Mouse (Mus musculus) heart, embryonic 11.5 days (tissue): ENCODE results near the gene Ppp1r2. TPM values are rescaled to one million over a fixed set of nuclear protein-coding genes. Genes with fewer than 3 reads are reported as not detected.

Source experiments
- ATAC-seq: fragments of 200-750 bp; cut with Nextera tagmentation; replicated peaks from 2 replicates; pipeline ENCODE4 v1.8.0; 2017; ENCODE audit warnings: moderate library complexity; ENCODE audit not compliant: insufficient number of reproducible peaks, low FRiP score, low TSS enrichment
- H3K27ac ChIP-seq: fragments of 300-500 bp; sonication (generic); 2 replicates; pipeline ENCODE4 v1.5.1; 2014; ENCODE audit warnings: mild to moderate bottlenecking, low read depth, low read length
- H3K27me3 ChIP-seq: fragments of 300-500 bp; sonication (generic); 2 replicates; pipeline ENCODE4 v1.6.1; 2014; ENCODE audit warnings: mild to moderate bottlenecking, low read length, mixed read lengths; ENCODE audit not compliant: control insufficient read depth, insufficient read depth
- H3K36me3 ChIP-seq: fragments of 300-500 bp; sonication (generic); 2 replicates; pipeline ENCODE4 v1.6.1; 2014; ENCODE audit warnings: mild to moderate bottlenecking, low read length, moderate library complexity, mixed read lengths; ENCODE audit not compliant: control insufficient read depth, insufficient read depth
- H3K4me1 ChIP-seq: fragments of 300-500 bp; sonication (generic); 2 replicates; pipeline ENCODE4 v1.6.1; 2014; ENCODE audit warnings: low read length; ENCODE audit not compliant: control insufficient read depth, insufficient read depth
- H3K4me2 ChIP-seq: fragments of 300-500 bp; sonication (generic); 2 replicates; pipeline ENCODE4 v1.6.1; 2014; ENCODE audit warnings: mild to moderate bottlenecking, moderate library complexity
- H3K4me3 ChIP-seq: fragments of 300-500 bp; sonication (generic); 2 replicates; pipeline ENCODE4 v1.5.1; 2014; ENCODE audit warnings: low read depth, low read length
- H3K9ac ChIP-seq: fragments of 300-500 bp; sonication (generic); 2 replicates; pipeline ENCODE4 v1.6.1; 2014; ENCODE audit warnings: mild to moderate bottlenecking, low read depth, low read length, moderate library complexity
- H3K9me3 ChIP-seq: fragments of 300-500 bp; sonication (generic); replicated peaks from 2 replicates; pipeline ENCODE4 v1.6.1; 2016; ENCODE audit warnings: low read length; ENCODE audit not compliant: control insufficient read depth
- WGBS: fragments of 180-500 bp; shearing (Covaris S2); extraction: QIAGEN DNeasy Blood & Tissue Kit; methylation state at CpG from one replicate; pipeline ENCODE4 v1.1.7; 2014; ENCODE audit not compliant: insufficient replicate concordance; 5-methylcytosine and 5-hydroxymethylcytosine counted together
- polyA plus RNA-seq: library from polyadenylated mRNA; unstranded; fragments of >200 nt; fragmentation: Nextera tagmentation; extraction: Ambion mirVana; gene quantifications from 2 replicates; pipeline ENCODE4 v1.2.1, GENCODE M21; 2014

Ppp1r2 gene
- polyA plus RNA-seq, 1 experiment from 2014 or later: 90.8 TPM

GRCm38 (mm10) chr16:31234808-31235456, 40.1 kb downstream of the Ppp1r2 start:
- WGBS: 69% methylated on average over 12 of the region's 12 CpGs
- Histone ChIP-seq H3K4me2 (no peak overlapping the region; the same call in 1 of the 2 replicates), H3K4me1 (peaks cover 6% of the 10 kb centered on the region; the same call in 1 of the 2 replicates), H3K9me3 (no peaks in the 10 kb centered on the region), H3K4me3 (no peak overlapping the region), H3K27me3 (no peaks in the 10 kb centered on the region), H3K9ac (no peak overlapping the region), H3K27ac (no peak overlapping the region), H3K36me3 (no peaks in the 10 kb centered on the region)
- ATAC-seq: no peak

DNA sequence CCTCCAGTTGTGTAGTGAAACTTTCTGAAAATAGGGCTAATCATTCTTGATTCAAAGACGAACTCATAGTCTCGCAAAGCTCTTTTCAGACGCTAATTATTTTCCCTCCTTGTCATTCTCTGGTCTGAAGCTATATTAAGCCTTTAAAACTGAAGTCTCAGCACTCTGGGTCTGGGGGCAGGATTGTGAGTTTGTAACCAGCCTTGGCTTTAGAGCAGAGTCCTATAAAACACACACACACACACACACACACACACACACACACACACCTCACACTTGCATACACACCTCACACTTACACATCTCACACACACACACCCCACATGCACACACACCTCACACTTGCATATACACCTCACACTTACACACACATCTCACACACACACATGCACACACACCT, 40.7 kb downstream of the Ppp1r2 start:
- H3K36me3 ChIP-seq: no peaks in the 10 kb centered on the region
- peaks cover 6% of the 10 kb centered on the region; the same call in 1 of the 2 replicates for H3K4me1 ChIP-seq
- H3K27me3 ChIP-seq: no peaks in the 10 kb centered on the region
- no peaks in the 10 kb centered on the region for H3K9me3 ChIP-seq
- WGBS: 56% methylated on average over 3 of the region's 3 CpGs
- peak overlapping the region; percentile 65; the same call in 1 of the 2 replicates for H3K4me2 ChIP-seq
- no peak overlapping the region for H3K9ac ChIP-seq
- H3K4me3 ChIP-seq: no peak overlapping the region
- H3K27ac ChIP-seq: no peak overlapping the region
- no peak for ATAC-seq

GRCm38 (mm10) chr16:31233541-31234339, 41.3 kb downstream of the Ppp1r2 start:
- Histone ChIP-seq H3K36me3 (no peaks in the 10 kb centered on the region), H3K27me3 (no peaks in the 10 kb centered on the region), H3K9me3 (no peaks in the 10 kb centered on the region), H3K4me3 (peak overlapping the region; percentile 17), H3K9ac (no peak overlapping the region), H3K4me1 (peaks cover 6% of the 10 kb centered on the region; the same call in 1 of the 2 replicates), H3K4me2 (peak overlapping the region; percentile 65), H3K27ac (no peak overlapping the region)
- WGBS: 12% methylated on average over 20 of the region's 20 CpGs
- ATAC-seq: no peak

DNA sequence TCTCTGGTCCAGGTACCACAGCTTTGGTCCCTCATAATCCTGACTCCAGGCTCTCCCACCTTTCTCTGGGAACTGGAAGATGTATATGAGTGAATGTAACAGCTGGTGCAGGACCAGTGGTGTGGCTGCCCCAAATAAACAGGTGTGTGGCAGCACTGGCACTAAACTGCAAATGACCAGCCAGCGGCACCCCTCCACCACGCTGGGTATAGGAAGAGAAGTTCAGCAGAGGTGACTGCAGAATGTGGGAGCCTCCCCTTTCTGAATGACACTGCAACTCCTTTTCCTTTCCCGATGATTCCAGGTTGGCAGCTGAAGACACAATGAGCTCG, 41.9 kb downstream of the Ppp1r2 start:
- Histone ChIP-seq H3K36me3 (no peaks in the 10 kb centered on the region), H3K9ac (no peak overlapping the region), H3K4me3 (peak overlapping the region; percentile 17), H3K9me3 (no peaks in the 10 kb centered on the region), H3K4me1 (peaks cover 6% of the 10 kb centered on the region; the same call in 1 of the 2 replicates), H3K27me3 (no peaks in the 10 kb centered on the region), H3K4me2 (peak overlapping the region; percentile 65), H3K27ac (no peak overlapping the region)
- 12% methylated on average over 4 of the region's 4 CpGs for WGBS
- ATAC-seq: no peak

GRCm38 (mm10) chr16:31232491-31233166, 42.4 kb downstream of the Ppp1r2 start:
- peaks cover 6% of the 10 kb centered on the region; the same call in 1 of the 2 replicates for H3K4me1 ChIP-seq
- H3K36me3 ChIP-seq: no peaks in the 10 kb centered on the region
- no peak for ATAC-seq
- 74% methylated on average over 5 of the region's 5 CpGs for WGBS
- H3K4me2 ChIP-seq: no peak overlapping the region
- H3K27me3 ChIP-seq: no peaks in the 10 kb centered on the region
- no peak overlapping the region for H3K27ac ChIP-seq
- H3K9me3 ChIP-seq: no peaks in the 10 kb centered on the region
- no peak overlapping the region for H3K9ac ChIP-seq
- H3K4me3 ChIP-seq: no peak overlapping the region

- no peaks in the 10 kb centered on the region for H3K36me3 ChIP-seq
- H3K9me3 ChIP-seq: no peaks in the 10 kb centered on the region
- no peaks in the 10 kb centered on the region for H3K27me3 ChIP-seq
- no peak overlapping the region for H3K27ac ChIP-seq
- H3K4me2 ChIP-seq: no peak overlapping the region
- peaks cover 6% of the 10 kb centered on the region; the same call in 1 of the 2 replicates for H3K4me1 ChIP-seq
- H3K9ac ChIP-seq: no peak overlapping the region
- ATAC-seq: no peak
- no peak overlapping the region for H3K4me3 ChIP-seq
- WGBS: 66% methylated on average over 5 of the region's 5 CpGs
Measured at GRCm38 (mm10) chr16:31231591-31231990, 43.5 kb downstream of the Ppp1r2 start.

GRCm38 (mm10) chr16:31227746-31228145, 47.3 kb downstream of the Ppp1r2 start:
- Histone ChIP-seq H3K36me3 (no peaks in the 10 kb centered on the region), H3K9me3 (no peaks in the 10 kb centered on the region), H3K27me3 (no peaks in the 10 kb centered on the region), H3K4me3 (no peak overlapping the region), H3K4me1 (no peaks in the 10 kb centered on the region), H3K4me2 (no peak overlapping the region), H3K9ac (no peak overlapping the region), H3K27ac (no peak overlapping the region)
- 71% methylated on average over 1 of the region's 1 CpGs for WGBS
- no peak for ATAC-seq

GRCm38 (mm10) chr16:31215271-31215670, 59.8 kb downstream of the Ppp1r2 start:
- H3K27ac ChIP-seq: no peak overlapping the region
- 85% methylated on average over 4 of the region's 4 CpGs for WGBS

More at GRCm38 (mm10) chr16:31215271-31215670, 59.8 kb downstream of the Ppp1r2 start:
- no peak overlapping the region for H3K4me2 ChIP-seq
- H3K27me3 ChIP-seq: no peaks in the 10 kb centered on the region
- H3K4me3 ChIP-seq: no peak overlapping the region
- no peaks in the 10 kb centered on the region for H3K36me3 ChIP-seq
- no peaks in the 10 kb centered on the region for H3K9me3 ChIP-seq
- no peak for ATAC-seq
- H3K9ac ChIP-seq: no peak overlapping the region
- no peaks in the 10 kb centered on the region for H3K4me1 ChIP-seq
